Mouse (Mus musculus) T-helper 1 cell (primary cell): ENCODE results near the gene Olfr49.

Source experiments
- in situ Hi-C: fragments of 300-600 bp; cut with MboI, MseI; formaldehyde crosslinking; loops from one replicate; pipeline ENCODE4 v1.15.1; 2025; ENCODE audit warnings: high pct_unique_total_duplicates

Olfr49 gene

DNA sequence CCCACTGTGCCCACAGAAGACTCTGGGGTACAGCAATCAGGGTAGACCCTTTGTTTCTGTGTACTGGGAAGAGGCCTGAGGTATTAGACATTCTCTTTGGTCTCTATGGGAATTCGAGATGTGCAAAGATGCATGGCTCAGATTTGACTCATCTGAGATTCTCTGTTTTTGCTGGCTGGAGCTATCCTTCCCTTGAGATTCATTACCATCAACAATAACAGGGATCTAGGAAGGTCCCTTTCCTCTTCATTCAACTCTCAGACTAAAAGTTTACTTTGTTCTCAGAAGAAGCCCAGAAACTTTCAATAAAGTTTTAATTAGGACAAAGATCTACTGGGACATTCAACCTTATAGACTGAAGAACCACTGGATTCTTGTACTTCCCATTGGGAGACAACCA lies at the start of gene Olfr49:
Gene Olfr49 (minus strand): TSS at position 101 of the 400 bp plus-strand sequence.
- in situ Hi-C loops: no loop called here

DNA sequence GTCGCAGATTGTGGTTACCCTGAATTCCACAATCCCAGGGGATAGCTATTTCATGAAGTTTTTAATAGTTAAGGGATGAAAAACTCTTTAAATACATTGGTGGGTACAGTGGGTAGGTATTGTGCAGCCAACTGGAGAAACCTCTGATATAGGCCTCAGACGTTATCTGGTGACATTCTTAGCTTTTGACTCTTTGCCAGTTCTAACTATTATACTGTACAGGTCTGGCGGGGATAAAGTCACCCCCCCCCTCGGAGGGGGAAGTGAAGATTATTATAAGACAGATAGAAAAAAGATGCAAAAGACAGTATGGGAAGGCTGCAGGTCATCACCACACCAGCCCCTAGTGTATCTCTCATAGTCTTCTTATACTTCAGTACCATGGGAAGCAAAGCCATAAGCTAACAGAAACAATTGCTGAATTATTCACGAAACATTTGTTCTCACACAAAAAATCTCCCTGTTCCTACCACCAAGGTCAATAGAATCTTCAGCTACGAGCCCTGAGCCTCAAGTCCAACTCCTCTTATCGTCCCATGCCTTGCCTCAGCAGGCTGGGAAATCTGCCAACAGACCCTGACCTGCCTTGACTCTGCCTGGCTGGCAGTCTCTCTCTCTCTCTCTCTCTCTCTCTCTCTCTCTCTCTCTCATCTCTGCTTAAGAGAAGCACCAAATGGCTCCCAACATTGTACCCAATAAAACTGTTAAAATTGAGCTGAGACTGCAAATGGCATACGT lies 48.9 kb upstream of the Olfr49 start:
- in situ Hi-C loops: no loop called here

DNA sequence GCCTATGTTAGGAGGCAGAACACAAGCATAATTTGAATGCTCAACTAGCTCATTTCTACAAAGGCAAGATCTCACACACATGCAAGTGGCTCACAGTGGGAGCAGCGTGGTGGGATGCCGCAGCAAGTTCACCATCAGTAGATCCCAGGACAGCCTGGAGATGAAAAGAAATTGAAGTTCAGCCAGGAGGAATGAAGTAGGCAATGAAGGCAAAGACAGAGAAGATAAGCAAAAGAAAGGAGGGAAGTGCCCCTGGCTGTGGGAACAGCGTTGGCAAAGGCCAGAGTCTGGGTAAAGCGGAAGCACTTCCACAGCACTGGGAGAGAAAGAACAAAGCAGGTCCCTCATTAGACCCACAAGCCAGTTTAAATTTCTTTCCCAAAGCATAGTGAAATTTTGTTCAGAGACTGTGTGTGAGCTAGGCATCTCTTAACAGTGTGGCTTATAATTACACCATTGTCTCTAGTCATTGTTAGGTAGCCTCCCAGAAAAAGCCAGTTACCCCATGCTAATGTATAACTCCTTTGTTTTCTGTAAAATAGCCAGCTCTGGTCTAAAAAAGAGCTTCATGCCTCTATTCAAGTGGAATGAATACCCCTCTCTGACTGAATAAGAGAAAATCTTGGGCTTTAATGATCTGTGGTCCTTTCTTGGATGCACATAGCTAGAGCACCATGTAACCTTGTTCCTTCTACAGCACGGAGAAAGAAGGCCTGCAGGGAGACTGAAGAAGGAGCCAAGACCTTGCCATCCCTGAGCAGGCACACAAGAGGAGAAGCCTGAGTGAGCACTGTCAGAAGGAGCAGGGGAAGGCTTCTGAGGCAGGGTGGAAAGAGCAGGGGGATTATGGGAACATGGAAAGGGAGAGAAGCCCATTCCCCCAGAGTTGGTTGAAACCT lies 47.7 kb upstream of the Olfr49 start:
- in situ Hi-C loops: no loop called here

DNA sequence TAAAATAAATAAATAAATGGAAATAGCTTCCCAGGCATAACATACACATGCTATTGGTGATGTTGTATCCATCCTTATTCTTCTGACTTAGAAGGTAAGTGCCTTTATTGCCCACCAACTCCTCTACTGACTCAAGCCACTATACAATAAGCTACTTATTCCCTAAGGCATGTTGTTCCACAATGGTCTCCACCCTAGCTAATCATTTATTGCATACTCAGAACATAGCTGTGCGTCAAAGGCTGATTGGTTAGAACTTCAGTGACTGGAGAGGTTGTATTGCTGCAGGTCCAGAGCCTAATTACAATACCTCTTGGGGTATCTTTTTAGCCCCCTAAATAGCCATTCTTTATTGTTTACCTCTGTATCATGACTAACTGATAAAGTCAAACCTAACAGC lies 46.4 kb upstream of the Olfr49 start:
- in situ Hi-C loops: no loop called here

DNA sequence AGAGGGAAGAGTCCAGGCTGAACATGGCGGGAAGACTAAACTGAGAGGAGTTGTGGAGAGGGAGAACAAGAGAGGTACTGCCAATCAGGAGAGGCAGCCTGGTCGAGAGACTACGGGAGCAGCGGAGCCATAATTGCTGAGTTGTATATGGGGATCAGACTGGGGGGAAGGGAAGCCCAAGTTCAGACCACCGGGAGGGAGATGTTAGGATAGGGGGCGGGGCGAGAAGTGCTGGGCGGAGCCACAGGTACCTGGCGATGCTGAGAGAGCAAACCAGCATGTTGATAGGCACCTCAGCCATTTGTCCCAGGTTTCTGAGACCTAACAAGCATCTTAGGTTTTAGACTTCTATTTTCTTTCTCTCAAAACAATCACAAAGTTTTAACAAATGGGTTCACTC lies 44.5 kb upstream of the Olfr49 start:
- in situ Hi-C loops: no loop called here

DNA sequence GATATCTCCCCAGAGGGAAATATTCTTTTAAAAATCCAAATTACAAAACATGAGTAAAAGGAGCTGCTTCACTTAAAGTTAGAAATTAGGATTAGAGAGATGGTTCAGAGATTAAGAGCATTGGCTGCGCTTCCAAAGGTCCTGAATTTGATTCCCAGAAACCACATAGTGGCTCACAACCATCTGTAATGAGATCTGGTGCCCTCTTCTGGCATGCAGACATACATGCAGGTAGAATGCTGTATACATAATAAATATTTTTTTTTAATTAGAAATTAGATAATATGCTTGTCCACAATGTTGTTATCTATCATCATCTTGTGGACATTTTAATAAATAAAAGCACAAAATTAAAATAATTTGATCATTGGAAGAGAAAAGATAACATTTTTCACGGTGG lies 43.8 kb upstream of the Olfr49 start:
- in situ Hi-C loops: no loop called here

DNA sequence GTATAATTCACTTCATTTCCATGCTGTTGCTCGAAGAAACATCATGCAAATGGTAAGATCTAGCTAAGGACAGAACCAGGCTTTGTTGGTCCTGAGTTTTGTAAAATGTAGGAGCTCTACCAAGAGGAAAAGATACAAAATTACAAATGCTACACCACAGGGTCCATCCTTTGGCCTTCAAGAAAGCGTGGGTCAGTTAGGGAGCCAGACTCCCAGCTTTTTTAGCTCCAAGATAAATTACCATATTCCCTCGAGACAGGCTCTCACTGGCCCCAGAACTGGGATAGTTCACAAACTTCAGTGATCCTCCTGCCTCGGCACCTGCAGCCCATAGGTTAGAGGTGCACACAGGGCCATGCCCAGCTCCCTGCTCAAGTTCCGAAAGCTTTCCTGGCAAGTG lies 39.7 kb upstream of the Olfr49 start:
- in situ Hi-C loops: loop anchor here (5.0 kb wide), 1 partner anchor 77 kb away; no protein-coding TSS in a partner anchor

DNA sequence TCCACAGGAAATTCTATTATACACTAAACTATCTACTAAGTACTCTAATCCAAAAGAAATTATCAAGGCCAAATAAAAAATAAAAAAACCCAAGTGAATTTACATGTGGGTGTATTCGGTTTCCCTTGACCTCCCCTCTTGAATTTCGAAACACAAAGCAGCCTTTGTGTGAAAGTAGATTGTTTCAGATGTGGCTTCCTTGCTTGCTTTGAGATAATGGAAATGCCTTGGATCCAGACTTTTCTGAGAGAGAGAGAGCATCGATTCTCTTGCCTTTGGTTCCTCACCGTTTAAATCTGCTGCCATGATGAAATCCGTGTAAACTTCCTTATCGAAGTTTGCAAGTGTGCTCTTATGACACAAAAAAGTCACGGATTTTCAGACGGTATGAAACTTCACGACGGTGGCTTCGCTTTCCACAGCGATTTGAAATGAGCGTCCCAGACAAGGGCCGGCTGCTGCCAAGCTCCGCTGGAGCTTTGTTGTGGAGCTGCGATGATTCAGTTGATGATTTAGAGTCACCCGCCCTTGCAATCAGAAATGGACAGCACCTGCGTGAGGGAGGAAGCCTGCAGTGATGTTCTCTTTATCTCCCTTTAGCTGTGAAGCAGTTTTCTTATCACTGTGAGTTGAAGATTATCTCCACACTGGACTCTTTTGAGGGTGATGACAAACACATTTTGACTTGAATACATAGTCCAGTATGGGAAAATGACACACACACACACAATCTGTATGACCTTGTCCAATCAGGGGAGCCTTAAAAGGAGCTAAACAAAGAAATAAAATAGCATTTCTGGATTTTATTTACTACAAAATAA lies 37.0 kb upstream of the Olfr49 start:
- in situ Hi-C loops: loop anchor here (5.0 kb wide), 1 partner anchor 74 kb away; no protein-coding TSS in a partner anchor

DNA sequence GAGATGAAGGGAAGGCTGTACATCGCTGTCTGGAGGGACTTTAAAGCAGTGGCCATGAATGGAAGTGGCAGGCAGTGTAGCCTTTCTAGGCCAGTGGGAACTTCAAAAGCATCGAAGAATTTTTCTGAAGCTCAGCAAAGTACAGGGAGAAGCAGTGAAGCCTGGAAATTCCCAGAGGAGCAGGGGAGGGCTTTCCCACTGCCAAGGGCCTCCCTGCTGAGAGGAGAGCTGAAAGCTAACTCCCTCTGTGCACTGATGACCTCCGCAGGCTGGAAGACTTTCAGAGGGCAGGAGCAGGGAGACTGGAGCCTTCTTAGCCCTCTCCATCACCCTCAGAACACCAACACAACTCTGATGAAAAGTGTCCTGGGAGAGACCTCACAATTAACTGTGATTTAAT lies 27.0 kb upstream of the Olfr49 start:
- in situ Hi-C loops: no loop called here

DNA sequence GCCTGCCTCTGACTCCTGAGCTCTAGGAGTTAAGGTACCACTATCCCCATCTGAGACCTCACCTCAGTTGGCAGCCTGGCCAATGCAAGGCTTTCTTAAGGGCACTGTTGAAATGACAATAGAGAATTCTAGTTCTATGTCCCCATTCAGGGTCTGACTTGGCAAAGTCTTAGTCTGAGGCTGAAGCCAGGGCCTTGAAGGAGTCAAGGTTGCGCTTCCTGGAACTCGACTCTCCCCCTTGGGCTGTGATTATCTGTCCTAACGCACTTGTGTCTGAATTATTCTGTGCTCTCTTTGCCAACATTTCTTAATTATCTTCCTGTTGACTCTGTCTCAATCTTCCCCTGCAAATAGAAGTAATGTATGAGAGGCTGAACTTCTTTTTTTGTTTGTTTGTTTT lies 15.9 kb upstream of the Olfr49 start:
- in situ Hi-C loops: no loop called here

DNA sequence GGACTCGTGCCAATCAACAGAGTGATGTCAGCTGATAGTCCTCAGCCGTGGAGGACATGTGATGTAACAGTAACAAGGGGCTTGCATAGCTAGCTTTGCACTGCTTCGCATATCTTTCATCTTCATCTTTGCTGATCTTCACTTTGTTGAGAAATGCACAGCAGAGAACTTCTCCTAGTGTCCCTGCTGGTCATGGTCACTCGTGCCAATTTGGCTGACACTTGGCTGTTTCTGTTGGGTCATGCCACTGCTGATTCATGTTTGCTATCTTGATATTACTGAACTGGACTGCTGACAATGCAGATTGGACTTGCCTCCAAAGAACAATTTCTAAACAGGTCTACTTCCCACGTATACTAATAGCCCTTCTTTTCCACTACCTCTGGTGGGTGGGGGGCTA lies 15.4 kb upstream of the Olfr49 start:
- in situ Hi-C loops: no loop called here

DNA sequence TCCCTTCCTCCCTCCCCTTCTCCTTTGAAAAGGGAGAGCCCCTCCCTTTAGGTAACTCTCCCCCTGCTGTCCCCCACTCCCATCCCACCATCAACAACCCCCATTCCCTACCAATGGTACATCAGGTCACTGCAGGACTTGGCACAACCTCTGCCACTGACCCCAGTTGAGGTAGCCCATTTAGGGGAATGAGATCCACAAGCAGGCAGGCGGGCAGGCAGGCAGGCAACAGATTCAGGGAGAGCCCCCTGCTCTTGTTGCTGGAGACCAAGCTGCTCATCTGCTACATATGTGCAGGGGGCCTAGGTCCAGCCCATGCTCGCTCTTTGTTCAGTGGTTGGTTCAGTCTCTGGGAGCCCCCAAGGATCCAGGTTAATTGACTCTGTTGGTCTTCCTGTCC lies 8.3 kb downstream of the Olfr49 start:
- in situ Hi-C loops: no loop called here

DNA sequence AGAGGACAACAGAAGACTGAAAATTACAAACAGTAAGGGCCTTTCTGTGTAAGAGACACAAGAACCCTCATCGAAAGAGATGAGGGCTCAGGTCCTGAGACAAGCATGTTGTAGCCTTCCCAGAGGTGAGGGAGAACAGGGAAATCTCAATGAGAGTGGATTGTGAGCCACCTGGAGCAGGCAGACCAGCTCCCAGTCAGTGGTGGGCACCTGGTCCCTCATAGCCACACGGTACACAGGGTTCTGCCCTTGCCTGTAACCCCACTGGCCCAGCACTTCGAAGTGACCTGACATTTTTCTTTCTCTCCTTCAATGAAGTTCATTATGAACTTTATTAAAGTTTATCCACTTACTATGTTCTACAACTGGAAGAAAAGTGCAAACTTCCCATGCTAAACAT lies 12.0 kb downstream of the Olfr49 start:
- in situ Hi-C loops: no loop called here

DNA sequence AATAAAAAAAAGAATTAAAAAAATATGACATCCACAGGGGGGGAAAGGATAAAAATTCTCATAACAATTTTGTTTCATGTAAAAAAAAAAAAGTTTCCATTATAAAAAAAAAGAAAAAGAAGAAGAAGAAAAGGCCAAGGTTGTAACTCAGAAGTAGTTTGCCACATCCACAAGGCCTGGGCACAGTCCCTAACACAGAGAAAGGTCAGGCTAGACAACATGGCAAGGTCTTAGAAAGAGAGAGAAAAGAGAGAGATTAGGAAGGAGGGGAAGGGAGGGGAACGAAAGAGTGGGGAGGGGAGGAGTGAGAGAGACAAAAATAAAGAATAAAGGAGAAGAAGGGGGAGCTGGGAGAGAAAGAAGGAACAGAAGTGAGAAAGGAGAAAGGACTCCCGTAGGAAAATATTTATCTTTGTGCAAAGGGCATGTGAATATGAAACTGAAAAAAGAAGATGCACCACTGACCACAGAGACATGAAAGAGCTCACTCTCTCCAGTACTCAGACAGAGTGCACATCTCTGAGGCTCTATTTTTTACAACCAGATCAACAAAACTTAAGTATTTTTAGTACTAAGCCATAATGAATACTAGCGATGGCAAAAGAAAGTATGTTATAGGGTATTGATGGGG lies 12.6 kb downstream of the Olfr49 start:
- in situ Hi-C loops: no loop called here

DNA sequence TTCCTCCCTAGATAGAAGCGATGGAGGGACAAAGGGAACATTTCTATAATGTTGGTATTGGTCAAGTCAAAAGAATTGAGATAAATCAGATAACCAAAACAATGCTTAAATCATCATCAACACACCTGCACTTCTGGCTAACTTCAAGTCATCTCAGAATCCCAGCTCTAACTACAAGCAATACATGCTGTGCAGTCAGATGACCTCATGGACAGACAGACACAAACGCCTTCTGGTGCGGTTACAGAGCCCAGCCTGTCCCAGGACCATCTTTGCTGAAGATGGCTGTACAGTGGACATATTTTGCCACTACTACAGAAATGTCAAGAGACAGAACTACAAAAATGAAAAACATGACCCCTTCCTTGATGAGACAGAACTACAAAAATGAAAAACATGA lies 14.3 kb downstream of the Olfr49 start:
- in situ Hi-C loops: no loop called here

DNA sequence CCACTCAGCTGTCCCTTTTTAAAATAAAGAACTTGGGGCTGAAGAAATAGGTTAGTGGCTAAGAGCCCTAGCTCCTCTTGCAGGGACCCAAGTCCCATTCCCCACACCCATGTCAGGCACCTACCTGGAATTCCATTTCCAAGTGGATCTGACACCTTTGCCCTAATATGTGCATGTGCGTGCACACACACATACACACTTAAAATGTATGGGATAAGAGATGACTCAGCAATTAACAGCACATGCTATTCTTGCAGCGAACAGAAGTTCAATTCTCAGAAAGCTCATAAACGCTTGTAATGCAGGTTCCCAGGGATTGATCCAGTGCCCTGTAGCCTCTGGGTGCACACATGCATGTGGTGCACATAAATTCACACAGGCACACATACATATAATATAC lies 15.2 kb downstream of the Olfr49 start:
- in situ Hi-C loops: no loop called here

DNA sequence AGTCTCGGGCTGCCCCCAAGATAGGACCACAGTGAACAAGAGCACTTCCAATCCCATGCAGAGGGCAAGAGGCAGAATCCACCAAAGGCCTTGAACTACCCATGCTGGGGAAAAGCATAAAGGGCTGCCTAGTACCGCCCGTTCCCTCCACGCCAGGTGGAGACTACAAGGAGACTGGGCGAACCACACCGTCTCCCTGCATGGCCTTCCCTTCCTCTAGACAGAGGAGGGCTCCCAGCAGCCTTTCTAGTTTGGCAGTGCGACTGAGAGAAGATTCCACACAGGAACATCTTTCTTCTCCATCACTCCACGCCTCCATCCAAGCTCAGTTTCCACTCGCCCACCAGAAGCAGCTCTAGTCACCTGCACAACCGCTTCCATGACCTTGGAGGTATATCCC lies 16.8 kb downstream of the Olfr49 start:
- in situ Hi-C loops: no loop called here

DNA sequence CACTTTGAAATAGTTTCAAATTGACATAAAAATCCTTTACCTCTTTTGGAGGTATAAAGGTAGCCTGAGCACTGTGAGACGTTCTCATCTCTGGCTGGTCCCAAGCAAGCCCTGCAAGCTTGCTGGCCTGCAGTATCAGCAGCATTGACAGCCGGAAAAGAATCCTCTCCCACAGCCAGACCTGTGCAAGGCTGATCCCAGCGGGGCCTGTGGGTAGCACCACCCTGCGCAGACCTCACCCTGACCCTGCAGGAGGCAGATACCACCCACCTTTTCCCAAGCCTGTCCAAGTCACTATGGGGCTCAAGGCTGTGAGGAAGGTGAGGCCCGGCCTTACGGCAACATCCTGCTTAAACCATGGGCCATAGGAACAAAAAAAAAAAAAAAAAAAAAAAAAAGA lies 18.8 kb downstream of the Olfr49 start:
- in situ Hi-C loops: no loop called here

DNA sequence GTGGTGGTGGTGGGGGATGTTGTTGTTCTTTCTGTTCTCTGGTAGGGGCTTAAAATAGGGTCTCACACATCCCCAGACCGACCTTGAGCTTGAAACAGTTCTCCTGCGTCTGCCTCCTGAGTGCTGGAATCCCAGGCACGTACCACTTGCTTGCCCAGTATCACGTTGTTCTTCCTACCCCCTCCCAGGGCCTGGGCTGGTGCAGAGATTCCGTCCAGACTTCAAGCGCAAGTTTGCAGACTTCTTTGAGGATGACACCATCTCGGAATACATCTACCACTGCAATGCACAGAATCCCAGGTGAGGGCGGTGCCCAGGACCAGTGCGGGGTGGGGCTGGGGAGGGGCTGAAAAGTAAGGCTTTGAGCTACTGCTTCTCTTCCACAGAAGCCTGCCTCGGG lies 19.6 kb downstream of the Olfr49 start:
- in situ Hi-C loops: no loop called here

DNA sequence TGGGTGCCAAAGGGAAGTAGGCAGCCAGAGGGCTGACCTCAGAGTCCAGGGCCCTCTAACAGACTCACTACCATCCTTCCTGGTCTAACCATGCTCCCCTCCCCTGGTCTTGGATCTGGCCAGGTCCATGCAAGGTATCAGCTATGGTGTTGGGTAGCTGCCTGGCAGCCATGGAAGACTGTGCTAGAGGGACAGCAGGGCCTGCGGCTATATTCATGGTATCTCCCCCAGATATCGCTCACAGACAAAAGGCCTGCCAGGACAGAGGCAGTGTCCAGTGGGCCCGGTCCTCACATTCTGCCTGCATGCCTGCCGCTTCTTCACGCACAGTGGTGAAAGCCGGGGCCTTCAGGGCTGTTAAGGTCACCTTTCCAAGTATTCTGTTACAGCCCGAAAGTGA lies 20.5 kb downstream of the Olfr49 start:
- in situ Hi-C loops: loop anchor here (5.0 kb wide), 1 partner anchor 73 kb away; no protein-coding TSS in a partner anchor

DNA sequence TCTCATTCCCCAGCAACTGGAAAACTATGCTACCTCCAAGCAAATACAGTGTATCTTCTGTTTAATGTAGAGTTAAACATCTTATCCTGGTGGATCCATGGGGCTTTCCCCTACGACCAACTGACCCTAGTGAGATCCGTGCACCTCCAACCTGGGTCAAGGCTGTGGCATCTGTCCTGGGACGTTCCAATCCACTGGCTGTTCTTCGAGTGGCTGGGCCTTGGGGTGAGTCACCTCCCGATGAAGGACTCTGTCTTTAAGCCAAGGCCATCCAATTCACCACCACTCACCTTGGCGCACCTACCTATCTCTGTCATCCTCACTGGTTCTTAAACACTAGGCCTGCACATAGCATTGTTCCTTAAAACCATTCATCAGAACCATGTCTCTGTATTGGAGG lies 21.6 kb downstream of the Olfr49 start:
- in situ Hi-C loops: loop anchor here (5.0 kb wide), 1 partner anchor 74 kb away; no protein-coding TSS in a partner anchor
